Mouse (Mus musculus): ENCODE measurements at regions not wholly inside any gene's neighbourhood (a gene's known extent, or its start where the extent isn't known, plus 50 kb on each side); places are given as distances from the start of the nearest gene placed in this dataset.

GRCm38 (mm10) chr14:74558359-74558758 is 82.3 kb upstream of the Htr2a start:
- TF ChIP-seq CTCF (IDR thresholded peaks at IDR 0.05; ENCODE audit: control insufficient read depth, insufficient read depth, insufficient replicate concordance, low read depth, low read length) (no peak), POLR2A (IDR thresholded peaks at IDR 0.05; ENCODE audit: control insufficient read depth, low read depth, low read length) (no peak)
